Mouse (Mus musculus) adrenal gland, adult 8-10 months (tissue): Measurements from ENCODE around the gene Tor4a. TPM values are rescaled to one million over a fixed set of nuclear protein-coding genes. Genes with fewer than 3 reads are reported as not detected.

Experiments used
- DNase-seq: peaks from one replicate; pipeline ENCODE4 v3.0.0; 2022
- total RNA-seq, 4 experiments: library from RNA; stranded (reverse); gene quantifications; 2 replicates each; pipeline ENCODE4 v1.2.4; 2022

The Tor4a gene
- 10 to 100 TPM; 27.4 to 35.0 (median 31.7) TPM for total RNA-seq

DNA sequence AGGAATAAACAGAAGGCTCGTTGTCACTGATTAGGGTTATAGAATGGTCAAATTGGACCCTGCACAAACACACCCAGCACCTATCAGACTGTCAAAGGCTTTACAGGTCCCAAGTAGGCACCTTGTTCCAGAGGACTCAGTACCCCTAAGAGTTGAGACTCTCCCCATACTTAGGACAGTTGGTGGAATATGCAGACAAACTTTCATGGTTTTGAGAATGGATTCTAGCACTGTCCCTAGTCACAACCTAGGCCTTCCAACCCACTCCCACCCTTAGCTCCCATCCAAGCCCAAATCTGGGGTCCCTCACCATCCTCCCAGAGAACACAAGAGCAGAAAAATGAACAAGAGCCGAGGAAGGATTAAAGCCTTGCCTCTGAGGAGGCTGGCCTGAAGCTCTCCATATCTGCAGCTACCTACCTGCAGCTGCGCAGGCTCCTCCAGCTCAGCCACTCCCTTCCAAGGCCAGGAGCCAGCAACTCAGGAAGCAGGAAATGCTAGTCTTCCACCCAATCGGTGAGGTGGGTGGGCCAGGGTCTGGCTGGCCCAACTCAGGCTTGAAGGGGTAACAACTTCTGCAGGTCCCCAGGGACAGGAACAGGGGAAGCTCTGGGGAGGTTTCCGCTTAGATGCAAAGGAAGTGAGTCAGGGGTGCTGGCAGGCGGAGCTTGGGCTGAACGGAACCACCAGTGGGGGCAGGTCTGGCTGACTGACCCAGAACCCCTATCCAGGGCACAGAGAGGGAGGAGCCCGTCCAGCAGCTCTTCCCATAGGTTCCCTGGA is at the start of gene Tor4a:
Gene Tor4a, minus strand, starts transcription at position 715 of the 783 bp plus-strand sequence.
- DNase-seq: peak; percentile 91

DNA sequence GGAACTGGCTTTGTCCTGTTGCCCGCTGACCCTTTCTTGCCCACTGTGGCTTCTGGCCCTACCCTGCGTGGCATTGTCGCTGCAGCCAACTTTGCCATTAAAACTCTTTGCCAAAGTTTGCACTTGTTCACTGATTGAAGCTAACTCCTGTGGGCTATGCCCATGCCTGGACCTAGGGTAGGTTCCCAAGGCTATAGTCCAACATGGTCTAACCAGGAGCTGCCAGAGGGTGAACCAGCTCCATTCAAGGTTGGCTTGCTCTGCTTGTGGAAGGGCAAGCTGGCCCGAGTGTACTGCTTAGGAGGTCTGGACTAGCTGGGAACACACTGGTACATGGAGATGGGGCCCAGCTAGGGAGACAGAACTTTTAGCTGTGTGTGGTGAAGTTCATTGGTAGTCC is 47.5 kb upstream of the Tor4a start:
- DNase-seq: no peak

DNA sequence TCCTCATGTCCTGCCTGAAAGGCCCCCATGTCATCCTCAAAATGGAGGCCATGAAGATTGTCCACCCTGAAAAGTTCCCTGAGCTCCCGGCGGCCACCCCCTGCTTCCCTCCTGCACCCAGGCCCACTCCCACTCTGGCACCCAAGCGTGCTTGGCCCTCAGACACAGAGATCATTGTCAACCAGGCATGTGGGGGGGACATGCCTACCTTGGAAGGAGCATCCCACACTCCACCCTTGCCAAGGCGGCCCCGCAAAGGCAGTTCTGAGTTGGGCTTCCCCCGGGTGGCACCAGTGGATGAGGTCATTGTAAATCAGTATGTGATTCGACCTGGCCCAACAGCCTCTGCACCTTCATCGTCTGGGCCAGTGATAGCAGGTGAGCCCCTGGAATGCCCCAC is 46.7 kb upstream of the Tor4a start:
- no peak for DNase-seq

DNA sequence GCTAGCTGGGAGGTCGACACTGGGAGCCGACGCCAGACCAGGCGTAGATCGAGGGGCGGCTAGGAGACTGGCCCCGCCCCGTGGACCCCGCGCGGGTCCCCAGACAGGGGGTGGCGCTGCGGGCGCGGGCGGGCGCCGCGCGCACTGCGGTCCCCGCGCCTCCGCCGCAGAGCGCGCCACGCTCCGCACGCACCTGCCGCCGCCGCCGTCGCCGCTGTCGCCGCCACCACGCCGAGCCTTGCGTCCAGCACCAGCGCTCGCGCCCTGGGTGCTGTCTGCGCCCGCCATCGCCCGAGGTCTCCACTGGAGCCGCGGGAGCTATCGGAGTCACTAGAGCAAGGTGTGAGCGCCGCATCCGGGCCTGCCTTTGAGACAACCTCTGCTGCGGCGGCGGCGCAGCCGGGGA is 45.4 kb upstream of the Tor4a start, which contains the start of the genes Rnf208 and Cysrt1:
Gene Rnf208, plus strand, starts transcription at position 155 of the 406 bp plus-strand sequence.
Gene Cysrt1, minus strand, starts transcription at position 352 of the 406 bp plus-strand sequence.
- DNase-seq: no peak

DNA sequence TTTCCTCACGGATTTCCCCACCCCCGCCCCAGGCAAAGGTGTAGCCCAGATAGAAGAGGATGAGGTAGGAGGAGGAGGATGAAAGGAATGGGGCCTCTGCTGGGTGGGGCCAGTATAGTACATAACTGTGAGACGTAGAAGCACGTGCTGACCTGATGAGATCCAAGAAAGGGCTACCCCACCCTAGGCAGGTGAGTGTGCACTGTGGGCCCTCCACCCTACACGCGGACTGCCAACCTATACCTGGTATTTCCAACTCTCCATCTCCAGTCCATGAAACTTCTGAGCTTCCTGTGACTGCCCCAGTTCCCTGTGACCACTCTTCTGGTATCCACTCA is 44.7 kb upstream of the Tor4a start:
- DNase-seq: no peak

DNA sequence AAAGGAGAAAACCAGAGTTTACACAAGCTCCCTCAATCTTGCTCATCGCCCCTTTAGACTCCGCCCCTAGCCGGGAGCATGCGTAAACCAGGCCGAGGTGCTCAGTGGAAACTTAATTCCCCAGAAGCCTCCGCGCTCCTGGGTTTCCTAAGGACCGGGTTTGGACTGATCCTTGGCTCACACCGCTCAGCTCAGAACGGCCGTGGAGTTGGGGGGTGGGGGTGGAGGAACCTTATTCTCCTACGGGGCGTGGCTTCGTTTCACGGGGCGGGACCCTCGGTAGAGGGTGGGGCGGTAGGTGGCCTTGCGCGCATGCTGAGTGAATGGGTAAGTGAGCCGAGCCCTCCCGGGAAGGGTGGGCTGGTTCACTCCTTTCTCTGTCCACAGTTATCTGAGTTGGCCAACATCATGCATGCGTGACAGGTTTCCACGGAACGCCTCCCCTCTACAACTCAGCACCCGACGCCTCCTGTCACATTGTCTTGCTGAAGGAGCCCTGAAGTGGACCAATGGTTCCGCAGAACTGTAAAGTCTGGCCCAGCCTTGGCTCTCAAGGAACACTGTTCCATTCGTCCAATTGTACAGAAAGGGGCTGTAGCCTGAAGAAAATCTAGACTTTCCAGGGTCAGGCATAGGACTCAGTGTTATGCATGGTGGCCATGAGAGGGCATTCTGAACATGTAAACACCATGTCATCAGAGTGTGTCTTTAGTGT is 44.2 kb upstream of the Tor4a start:
- peak; percentile 77 for DNase-seq

DNA sequence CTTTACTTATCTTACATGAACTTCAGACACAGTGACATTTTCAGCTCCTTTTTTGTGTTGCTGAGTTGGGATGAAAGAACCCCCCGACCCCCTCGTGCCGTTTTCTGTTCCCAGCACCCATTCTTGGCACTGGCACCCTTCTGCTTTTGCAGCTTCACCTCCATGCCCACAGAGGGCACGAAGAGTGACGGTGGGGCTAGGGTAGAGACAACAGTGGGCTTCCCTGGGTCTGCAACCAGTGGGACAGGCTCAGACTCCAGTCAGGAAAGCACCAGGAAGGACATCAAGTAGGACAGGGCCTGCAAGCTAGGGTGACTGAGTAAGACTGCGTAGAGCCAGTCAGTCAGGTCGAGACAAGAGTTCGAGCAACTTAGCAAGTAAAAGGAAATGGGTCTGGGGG is 43.6 kb upstream of the Tor4a start:
- DNase-seq: no peak

DNA sequence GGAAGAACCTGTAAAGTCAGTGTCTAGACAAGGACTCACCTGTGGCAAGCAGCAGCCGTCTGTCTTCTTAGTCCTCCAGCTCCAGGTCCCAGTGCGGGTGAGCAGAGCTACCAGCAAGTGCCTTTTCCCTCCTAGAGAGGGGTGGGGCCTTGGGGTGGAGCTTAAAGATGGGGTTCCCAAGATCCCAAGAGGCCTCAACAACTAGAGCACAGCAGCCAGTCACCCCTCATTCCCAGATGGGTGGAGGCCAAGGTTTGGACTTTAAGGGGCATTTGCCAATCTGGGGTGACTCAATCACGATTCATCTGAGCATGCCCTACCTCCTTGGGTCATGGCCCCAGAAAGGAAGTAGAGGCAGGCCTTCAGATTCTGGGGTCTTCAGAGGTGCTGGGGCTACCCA is 43.1 kb upstream of the Tor4a start:
- DNase-seq: no peak

DNA sequence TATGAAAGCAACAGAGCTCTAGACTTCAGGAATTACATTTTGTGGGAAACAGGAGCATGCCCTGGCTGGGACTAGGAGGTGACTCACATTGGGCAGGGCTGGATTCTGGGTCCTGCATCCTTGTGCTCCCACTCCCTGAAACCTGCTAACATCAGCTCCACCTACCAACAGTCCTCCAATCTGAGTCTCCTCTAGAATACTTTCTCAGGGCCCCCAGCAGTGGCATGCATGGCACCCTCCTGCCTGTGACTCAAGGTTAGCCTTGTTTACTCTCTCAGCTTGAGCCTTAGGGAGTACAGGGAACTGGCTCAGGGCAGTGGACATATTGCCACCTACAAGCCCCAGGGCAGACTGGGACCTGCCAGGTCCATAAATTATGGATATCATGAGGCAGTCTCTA is 41.4 kb upstream of the Tor4a start:
- DNase-seq: no peak

DNA sequence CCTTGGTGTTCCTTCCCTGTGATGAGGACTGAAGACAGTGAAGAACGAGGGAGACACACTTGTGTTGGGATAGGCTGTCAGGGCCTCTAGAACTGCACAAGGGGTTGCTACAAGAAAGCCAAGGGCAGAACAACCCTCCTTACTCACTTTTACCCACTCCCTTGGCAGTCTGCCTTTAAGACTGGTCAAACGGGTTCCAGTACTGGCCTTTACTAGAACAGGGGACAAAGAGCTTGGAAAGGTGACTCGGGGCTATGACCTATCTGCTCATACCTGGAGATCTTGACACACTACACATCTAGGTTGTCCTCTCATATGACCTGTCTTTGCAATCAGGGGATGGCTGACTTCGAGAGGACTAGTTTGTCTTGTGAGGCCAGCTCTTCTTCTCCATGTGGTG is 40.8 kb upstream of the Tor4a start:
- DNase-seq: no peak

DNA sequence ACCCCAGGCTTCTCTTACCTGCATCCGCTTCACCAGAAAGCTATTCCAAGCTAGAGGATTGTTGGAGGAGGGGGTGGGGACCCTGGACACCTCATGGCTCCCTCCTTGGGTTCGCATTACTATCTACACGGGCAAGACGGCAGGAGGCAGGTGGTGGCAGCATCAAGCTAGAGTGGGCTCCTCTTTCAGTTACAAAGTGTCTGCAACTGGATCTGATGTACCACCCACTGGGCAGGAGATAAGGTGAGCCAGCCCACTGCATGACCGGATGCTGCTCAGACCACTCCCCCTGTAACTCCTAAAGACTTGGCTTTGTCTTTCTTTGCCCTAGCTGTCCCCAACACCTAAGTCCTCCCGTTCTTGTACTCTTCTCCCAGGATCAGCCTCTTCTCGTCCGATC is 39.9 kb upstream of the Tor4a start, which contains the start of gene Rnf224:
Gene Rnf224, minus strand, starts transcription at position 174 of the 400 bp plus-strand sequence.
- no peak for DNase-seq

DNA sequence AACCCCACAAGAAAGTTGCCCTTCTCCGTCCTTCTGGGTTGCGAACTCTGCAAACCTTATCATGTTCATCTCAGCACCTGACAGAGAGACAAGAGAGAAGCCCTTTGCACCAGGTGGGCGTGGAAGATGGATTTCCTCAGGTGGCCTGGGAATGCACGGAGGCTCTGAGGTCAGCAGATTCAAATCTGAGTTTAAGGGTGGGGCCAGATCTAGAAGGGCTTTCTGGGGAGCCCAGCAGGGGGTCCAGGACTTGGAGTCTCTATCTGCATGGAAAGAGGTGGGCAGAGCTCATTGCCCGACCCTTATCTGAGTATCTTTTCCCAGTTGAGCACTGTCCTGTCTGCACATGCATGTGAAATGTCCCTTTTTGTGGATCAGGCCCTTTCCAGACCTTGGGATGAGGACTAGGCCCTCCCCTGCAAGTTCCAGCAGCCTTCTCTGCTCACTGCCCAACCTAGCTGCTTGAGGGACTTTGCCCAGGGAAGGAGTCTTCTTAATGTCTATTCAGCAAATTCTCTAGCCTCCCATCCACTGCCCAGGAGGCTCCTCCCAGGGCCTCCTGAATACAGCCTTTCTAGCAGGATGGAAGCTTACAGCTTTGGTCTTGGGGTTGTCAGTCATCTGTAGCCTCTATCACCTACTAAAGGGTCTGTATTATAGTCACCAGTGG is 38.0 kb upstream of the Tor4a start:
- DNase-seq: no peak

DNA sequence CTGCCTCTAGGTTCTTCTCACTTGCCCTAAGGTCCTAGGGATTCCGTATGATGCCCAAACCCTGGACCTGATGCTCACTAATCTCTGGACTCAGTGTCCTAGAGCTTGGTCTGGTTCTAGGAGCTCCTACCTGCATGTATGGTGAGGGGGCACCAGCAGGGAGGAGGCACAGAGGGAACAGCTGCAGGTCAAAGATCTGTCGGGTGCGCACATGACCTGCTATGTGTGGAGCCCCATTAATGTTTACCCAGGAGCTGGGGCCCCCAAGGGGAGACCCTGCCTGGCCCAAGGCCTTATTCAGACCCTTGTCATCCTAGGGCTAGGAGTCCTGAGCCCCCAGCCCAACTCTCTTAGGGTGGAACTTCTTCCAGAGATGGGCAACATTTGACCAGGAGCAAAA is 37.4 kb upstream of the Tor4a start, which contains the start of gene Slc34a3:
Gene Slc34a3, minus strand, starts transcription at position 315 of the 400 bp plus-strand sequence.
- no peak for DNase-seq

DNA sequence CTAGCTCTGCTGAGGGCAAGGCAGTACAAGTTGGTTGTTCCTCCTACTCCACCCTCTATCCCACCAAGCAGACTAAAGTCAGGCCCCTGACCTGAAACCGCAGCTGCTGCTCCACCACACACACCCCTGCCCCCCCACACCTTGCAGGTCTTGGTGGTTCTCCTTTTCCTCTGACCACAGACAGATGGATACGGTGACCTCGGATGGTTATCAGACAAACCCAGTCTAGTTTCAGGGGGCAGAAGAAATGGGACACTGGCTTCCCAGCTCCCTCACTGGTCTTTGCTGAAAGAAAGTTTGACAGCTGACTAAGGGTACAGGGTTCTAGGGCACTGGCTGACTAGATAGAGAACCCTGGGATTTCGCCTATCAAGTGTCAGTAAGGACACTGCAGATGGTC is 36.7 kb upstream of the Tor4a start:
- no peak for DNase-seq

DNA sequence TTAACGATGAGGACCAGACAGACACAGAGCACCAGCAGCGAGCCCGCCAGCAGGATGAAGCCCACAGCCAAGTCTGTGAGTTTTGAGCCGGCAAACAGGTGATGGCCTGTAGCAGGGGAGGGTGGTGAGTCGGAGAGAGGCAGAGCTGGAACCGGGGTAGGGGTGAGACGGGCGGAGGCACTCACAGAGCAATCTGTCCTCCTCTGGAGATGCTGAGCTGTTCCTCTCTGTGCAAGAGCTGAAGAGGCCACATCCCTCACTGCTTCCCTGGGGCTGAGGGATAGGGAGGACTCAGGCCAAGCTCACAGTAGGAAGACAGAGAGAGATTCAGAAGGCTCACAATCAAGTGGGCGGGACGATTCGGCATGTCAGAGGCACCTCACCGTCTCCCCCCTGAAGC is 34.4 kb upstream of the Tor4a start:
- no peak for DNase-seq

DNA sequence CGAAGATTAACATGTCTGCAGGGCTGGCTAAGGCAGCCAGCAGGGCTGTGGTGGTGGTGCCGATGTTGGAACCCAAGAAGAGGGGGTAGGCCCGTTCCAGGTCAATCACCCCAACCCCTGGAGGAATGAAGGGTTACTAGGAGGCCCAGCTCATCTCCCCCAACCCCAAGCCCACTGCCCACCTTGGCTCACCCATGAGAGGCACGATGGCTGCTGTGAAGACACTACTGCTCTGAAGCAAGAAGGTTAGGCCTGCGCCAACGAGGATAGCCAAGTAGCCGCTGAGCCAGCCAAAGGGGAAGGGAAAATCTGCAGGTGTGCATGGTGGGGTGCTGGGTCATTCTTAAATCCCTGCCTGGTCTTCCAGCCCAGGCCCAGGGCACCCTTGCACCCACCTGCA is 33.9 kb upstream of the Tor4a start:
- no peak for DNase-seq

DNA sequence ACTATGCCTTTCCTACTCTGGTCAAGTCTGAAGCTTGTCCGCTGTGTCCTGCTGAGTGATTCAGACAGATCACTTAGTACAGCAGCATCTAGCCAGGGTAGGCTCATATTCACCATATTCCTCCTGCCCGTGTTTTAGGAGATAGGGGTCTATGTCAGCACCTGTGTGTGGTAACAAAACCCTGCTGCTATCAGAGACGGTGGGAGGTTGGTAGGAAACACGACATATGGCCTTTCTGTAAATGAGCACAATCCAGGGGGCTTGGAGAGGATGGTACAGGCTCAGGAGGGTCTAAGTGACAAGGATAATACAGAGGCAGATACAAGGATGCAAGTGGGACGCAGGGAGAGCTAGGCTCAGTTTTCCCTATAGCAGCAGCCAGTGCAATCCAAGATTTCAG is 32.9 kb upstream of the Tor4a start:
- no peak for DNase-seq

DNA sequence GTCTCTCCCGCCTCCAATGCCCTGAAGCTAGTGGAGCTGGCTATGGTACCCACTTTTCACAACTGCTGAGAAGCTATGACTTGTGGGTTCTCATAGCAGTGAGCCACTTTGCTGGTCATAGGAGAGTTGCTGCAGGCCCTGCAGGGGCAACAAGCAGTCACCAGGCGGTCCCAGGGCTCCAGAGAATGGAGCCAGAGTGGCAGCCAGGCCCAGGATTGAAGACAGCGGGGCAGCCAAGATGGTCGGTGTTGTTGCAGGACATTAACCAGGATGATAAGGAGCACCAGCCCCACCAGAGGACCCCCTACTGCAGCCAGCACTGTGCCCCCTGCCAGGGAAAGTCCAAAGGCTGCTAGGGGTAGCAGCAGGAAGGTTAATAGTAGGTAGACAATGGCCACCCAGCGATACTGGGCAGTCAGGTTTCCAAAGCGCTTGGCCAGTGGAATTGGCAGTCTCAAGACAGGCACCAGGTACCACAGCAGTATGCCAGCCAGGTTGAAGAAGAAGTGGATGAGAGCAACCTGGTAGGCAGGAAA is 32.4 kb upstream of the Tor4a start:
- DNase-seq: no peak

DNA sequence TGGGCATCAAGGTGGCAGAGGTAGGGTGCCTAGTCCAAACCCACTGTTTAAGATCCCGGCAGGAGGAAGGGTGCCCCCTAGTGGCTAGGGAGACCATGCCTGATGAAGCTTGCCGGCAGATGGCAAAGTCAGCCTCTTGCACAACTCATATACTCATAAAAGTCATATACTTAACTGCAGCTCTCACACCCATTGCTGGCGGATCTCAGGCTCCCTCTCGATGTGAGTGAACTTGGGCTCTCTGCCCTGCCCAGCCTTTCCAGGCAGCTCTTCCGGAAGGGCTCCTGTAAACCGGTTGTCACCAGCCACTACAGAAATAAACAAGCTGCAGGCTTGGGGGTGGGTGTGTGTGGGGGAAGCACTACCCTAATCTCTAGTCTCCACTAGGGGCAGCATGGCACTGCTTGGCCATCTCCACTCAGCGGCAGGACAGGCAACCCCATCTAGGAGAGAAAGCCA is 31.8 kb upstream of the Tor4a start:
- peak; percentile 82 for DNase-seq

DNA sequence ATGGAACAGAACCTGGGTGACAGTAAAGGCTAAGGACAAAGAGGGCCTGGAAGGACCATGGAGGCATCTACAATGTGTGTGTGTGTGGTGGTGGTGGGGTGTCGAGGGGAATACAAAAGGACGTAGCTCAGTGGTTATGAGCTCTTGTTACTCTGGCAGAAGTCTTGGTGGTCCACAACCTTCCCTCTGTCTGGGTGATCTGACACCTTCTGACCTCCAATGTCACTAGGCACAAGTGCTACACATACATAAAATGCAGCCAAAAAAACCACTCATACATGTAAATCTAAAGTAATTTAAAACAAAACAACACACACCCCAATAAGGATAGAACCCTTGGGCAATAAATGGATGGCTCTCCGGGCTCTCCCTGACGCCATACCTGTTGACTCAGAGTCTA is 30.7 kb upstream of the Tor4a start:
- DNase-seq: no peak

DNA sequence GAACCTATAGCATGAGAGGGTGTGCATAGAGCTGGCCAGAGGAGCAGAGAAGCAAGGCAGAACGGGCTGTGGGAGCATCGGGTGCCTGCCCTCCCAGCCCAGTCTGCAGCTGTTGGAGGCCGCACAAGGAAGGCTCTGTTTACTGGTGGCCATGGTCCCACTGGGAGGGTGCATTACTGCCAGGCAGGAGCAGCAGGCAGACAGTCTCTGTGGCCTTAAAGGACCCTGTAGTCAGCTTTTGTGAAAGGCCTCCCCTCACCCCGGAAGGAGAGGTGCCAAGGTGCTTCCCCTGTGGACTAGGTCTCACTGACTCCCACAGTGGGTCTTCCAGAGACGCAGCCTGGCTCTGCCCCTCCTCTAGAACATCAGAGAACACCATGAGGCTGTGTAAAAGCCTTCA is 30.2 kb upstream of the Tor4a start:
- DNase-seq: no peak

DNA sequence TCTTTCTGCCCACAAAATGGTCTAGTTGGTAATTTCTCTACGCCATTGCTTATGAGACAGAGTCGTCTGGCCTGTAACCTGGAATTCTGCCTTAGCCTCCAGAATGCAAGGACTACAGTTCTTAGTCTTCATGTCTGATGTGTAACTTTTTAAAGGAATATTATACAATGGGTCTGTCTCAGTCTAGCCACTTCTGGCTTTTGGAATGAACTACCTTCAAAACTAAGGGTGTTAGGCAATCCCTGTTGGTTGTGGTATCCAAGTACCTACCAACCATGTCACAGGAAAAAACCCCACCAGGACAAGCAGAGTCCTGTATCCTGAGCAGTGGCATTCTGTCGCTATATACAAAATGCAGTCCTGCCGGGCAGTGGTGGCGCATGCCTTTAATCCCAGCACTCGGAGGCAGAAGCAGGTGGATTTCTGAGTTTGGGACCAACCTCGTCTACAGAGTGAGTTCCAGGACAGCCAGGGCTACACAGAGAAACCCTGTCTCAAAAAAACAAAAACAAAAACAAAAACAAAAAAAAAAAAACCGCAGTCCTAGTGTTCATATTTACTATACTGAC is 29.2 kb upstream of the Tor4a start:
- no peak for DNase-seq
